Mouse (Mus musculus): Measurements from ENCODE around the gene Slit3. TPM values are rescaled to one million over a fixed set of nuclear protein-coding genes. Genes with fewer than 3 reads are reported as not detected.

Slit3 gene
- polyA plus RNA-seq, 1 experiment from 2014 or later: 54.1 TPM

DNA sequence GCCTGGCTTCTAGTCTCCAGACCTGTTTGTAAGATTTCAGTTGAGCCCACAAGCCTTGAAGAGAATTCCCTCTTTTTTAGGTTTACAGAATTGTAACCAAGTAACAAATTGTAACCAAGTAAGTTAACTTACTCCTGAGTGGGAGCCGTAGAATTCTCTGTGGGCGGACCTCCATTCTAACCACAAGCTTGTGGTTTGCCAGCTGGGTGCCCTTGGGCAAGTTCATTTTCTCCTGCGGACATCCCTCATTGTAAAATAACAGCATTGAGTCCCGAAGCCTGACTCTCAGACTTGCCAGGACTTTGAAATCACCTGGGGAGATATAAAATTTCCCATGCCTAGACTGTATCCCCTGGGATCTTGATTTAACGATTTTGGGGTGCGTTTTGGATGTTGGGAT lies 19.1 kb downstream of the Slit3 start:
- Histone ChIP-seq H3K27me3 (ENCODE audit: insufficient read depth, poor library complexity, severe bottlenecking) (no peaks in the 10 kb centered on the region), H3K9me3 (no peaks in the 10 kb centered on the region), H3K4me1 (replicated peaks) (no peaks in the 10 kb centered on the region), H3K4me3 (no peak overlapping the region), H3K36me3 (no peaks in the 10 kb centered on the region), H3K27ac (no peak overlapping the region)
- 91% methylated on average over 6 of the region's 6 CpGs for WGBS
- no peak for DNase-seq (ENCODE audit: low spot score)

- no peaks in the 10 kb centered on the region for H3K27me3 ChIP-seq (ENCODE audit: insufficient read depth, poor library complexity, severe bottlenecking)
- H3K4me1 ChIP-seq (replicated peaks): no peaks in the 10 kb centered on the region
- DNase-seq (ENCODE audit: low spot score): no peak
- no peak overlapping the region for H3K27ac ChIP-seq
- H3K36me3 ChIP-seq: no peaks in the 10 kb centered on the region
- no peak overlapping the region for H3K4me3 ChIP-seq
- WGBS: 80% methylated on average over 5 of the region's 5 CpGs
- H3K9me3 ChIP-seq: no peaks in the 10 kb centered on the region
These were observed 21.2 kb downstream of the Slit3 start for GRCm38 (mm10) chr11:35142202-35142601.

GRCm38 (mm10) chr11:35142698-35143360 lies 21.8 kb downstream of the Slit3 start:
- H3K9me3 ChIP-seq: no peaks in the 10 kb centered on the region
- 76% methylated on average over 7 of the region's 7 CpGs for WGBS
- no peak overlapping the region for H3K4me3 ChIP-seq
- H3K4me1 ChIP-seq (replicated peaks): no peaks in the 10 kb centered on the region
- DNase-seq (ENCODE audit: low spot score): no peak
- no peaks in the 10 kb centered on the region for H3K36me3 ChIP-seq
- no peak overlapping the region for H3K27ac ChIP-seq
- no peaks in the 10 kb centered on the region for H3K27me3 ChIP-seq (ENCODE audit: insufficient read depth, poor library complexity, severe bottlenecking)

DNA sequence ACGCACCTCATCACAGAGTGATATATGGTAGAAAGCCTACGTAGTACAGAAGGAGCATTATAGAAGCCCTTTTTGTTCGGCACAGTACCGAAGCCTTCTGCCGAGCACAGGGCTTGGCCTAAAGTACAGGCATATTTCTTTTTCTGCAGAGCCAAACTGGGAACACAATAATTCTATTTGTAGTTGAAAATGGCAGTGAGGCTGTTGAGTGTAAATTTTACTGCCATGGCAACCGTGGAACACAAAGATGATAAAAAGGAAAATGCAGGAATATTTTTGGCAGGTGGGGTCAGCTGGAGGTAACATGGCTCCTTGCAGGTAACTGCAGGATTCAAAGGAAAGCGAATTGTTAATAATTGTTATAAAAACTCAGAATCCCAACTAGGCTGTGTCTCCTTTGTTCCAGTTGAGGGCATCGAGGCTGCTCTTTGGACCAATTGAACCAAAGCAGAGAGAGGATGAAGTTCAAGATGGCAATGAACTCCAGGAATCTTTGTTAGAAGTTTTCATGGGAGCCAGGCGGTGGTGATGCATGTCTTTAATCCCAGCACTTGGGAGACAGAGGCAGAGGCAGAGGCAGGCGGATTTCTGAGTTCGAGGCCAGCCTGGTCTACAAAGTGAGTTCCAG lies 26.9 kb downstream of the Slit3 start:
- DNase-seq (ENCODE audit: low spot score): no peak
- Histone ChIP-seq H3K27me3 (ENCODE audit: insufficient read depth, poor library complexity, severe bottlenecking) (0 out of 2 replicates have a peak, but pooled peaks cover 3% of the 10 kb centered on the region), H3K36me3 (no peaks in the 10 kb centered on the region), H3K4me3 (no peak overlapping the region), H3K27ac (no peak overlapping the region), H3K9me3 (no peaks in the 10 kb centered on the region), H3K4me1 (replicated peaks) (peaks cover 18% of the 10 kb centered on the region)
- 94% methylated on average over 11 of the region's 11 CpGs for WGBS

- Histone ChIP-seq H3K36me3 (no peaks in the 10 kb centered on the region), H3K27ac (peak overlapping the region; percentile 60; the same call in 1 of the 2 replicates), H3K9me3 (no peaks in the 10 kb centered on the region), H3K27me3 (ENCODE audit: insufficient read depth, poor library complexity, severe bottlenecking) (0 out of 2 replicates have a peak, but pooled peaks cover 3% of the 10 kb centered on the region), H3K4me3 (peak overlapping the region; percentile 20), H3K4me1 (replicated peaks) (peaks cover 32% of the 10 kb centered on the region)
- WGBS: 16% methylated on average over 13 of the region's 13 CpGs
- peak; percentile 72 for DNase-seq (ENCODE audit: low spot score)
These were observed 30.5 kb downstream of the Slit3 start for GRCm38 (mm10) chr11:35151539-35151951.

DNA sequence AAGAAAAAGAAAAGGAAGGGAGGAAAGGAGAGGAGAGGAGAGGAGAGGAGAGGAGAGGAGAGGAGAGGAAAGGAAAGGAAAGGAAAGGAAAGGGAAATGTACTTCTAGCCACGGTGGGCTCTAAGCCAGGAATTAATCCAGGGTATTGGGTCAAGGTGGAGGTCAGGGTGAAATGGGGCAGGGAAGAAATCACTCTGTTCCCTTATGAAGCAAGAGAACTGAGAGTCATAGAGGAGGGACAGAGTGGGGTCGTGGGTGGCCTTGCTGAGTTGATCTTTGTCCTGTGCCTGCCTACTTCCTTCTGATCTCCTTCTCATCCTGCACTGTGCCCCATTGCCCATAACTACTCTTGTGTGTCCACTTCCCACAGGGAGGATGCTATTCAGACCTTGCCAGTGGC lies 31.9 kb downstream of the Slit3 start:
- WGBS: 56% methylated on average over 2 of the region's 2 CpGs
- Histone ChIP-seq H3K36me3 (no peaks in the 10 kb centered on the region), H3K4me3 (no peak overlapping the region), H3K27me3 (ENCODE audit: insufficient read depth, poor library complexity, severe bottlenecking) (0 out of 2 replicates have a peak, but pooled peaks cover 3% of the 10 kb centered on the region), H3K27ac (no peak overlapping the region), H3K4me1 (replicated peaks) (peaks cover 32% of the 10 kb centered on the region), H3K9me3 (no peaks in the 10 kb centered on the region)
- no peak for DNase-seq (ENCODE audit: low spot score)

DNA sequence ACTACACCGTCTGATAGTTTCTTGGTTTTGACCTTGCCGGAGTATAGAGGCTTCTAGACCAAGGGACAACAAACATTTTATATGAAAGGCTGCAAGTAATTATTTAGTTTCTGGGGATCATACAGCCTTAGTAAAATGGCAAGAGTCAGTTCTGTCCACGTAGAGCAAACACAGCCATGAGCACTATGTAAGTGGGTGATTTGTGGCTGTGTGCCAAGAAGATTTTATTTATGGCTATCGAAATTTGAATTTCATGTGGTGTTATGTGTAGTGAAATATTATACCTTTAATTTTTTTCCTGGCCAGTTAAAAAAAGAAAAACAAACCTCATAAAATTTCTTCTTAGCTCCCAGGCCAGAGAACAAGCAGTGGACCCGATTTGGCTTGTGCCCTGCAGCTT lies 33.4 kb downstream of the Slit3 start:
- Histone ChIP-seq H3K4me3 (no peak overlapping the region), H3K27ac (no peak overlapping the region), H3K36me3 (no peaks in the 10 kb centered on the region), H3K27me3 (ENCODE audit: insufficient read depth, poor library complexity, severe bottlenecking) (0 out of 2 replicates have a peak, but pooled peaks cover 3% of the 10 kb centered on the region), H3K9me3 (no peaks in the 10 kb centered on the region), H3K4me1 (replicated peaks) (peaks cover 32% of the 10 kb centered on the region)
- 93% methylated on average over 5 of the region's 5 CpGs for WGBS
- DNase-seq (ENCODE audit: low spot score): no peak

GRCm38 (mm10) chr11:35155281-35155680 lies 34.3 kb downstream of the Slit3 start:
- no peak for DNase-seq (ENCODE audit: low spot score)
- peaks cover 32% of the 10 kb centered on the region for H3K4me1 ChIP-seq (replicated peaks)
- H3K27me3 ChIP-seq (ENCODE audit: insufficient read depth, poor library complexity, severe bottlenecking): 0 out of 2 replicates have a peak, but pooled peaks cover under 1% of the 10 kb centered on the region
- H3K4me3 ChIP-seq: no peak overlapping the region
- H3K36me3 ChIP-seq: no peaks in the 10 kb centered on the region
- WGBS: 82% methylated on average over 7 of the region's 7 CpGs
- no peaks in the 10 kb centered on the region for H3K9me3 ChIP-seq
- H3K27ac ChIP-seq: no peak overlapping the region

- Histone ChIP-seq H3K4me1 (replicated peaks) (peaks cover 23% of the 10 kb centered on the region), H3K36me3 (no peaks in the 10 kb centered on the region), H3K4me3 (no peak overlapping the region), H3K27ac (no peak overlapping the region), H3K9me3 (no peaks in the 10 kb centered on the region), H3K27me3 (ENCODE audit: insufficient read depth, poor library complexity, severe bottlenecking) (no peaks in the 10 kb centered on the region)
- DNase-seq (ENCODE audit: low spot score): no peak
- WGBS: 88% methylated on average over 5 of the region's 5 CpGs
These were observed 35.7 kb downstream of the Slit3 start for GRCm38 (mm10) chr11:35156676-35157075.

DNA sequence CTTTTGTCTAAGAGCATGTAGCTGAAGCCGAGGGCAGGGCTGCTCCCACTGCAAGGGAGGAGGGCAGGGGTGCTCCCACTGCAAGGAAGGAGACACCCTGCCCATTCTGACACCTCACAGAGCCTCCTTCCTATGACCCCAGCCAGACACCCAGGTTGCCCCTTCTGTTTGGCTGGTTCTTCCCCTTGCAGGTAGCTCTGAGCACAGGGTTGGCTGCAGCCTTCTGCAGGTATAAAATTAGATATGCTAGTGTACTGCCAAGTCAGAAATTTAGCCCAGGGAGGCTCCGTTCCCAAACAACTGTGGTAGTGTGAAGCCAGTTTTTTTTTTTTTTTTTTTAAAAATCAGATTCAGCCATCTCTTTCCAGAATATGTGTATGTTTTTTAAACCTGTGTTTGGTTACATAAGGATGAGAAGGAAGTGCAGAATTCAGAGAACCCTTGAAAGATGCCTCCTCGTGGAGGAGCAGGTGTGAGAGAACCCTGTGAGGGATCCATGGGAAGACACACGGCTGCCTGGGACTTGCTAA lies 39.7 kb downstream of the Slit3 start:
- no peak for DNase-seq (ENCODE audit: low spot score)
- Histone ChIP-seq H3K36me3 (no peaks in the 10 kb centered on the region), H3K4me3 (no peak overlapping the region), H3K4me1 (replicated peaks) (peaks cover 13% of the 10 kb centered on the region), H3K27me3 (ENCODE audit: insufficient read depth, poor library complexity, severe bottlenecking) (no peaks in the 10 kb centered on the region), H3K9me3 (no peaks in the 10 kb centered on the region), H3K27ac (no peak overlapping the region)
- WGBS: 81% methylated on average over 4 of the region's 4 CpGs

- no peaks in the 10 kb centered on the region for H3K36me3 ChIP-seq
- H3K9me3 ChIP-seq: no peaks in the 10 kb centered on the region
- no peak overlapping the region for H3K4me3 ChIP-seq
- 88% methylated on average over 3 of the region's 3 CpGs for WGBS
- H3K4me1 ChIP-seq (replicated peaks): peaks cover 13% of the 10 kb centered on the region
- H3K27me3 ChIP-seq (ENCODE audit: insufficient read depth, poor library complexity, severe bottlenecking): no peaks in the 10 kb centered on the region
- H3K27ac ChIP-seq: no peak overlapping the region
- DNase-seq (ENCODE audit: low spot score): no peak
These were observed 42.4 kb downstream of the Slit3 start for GRCm38 (mm10) chr11:35163396-35163795.

DNA sequence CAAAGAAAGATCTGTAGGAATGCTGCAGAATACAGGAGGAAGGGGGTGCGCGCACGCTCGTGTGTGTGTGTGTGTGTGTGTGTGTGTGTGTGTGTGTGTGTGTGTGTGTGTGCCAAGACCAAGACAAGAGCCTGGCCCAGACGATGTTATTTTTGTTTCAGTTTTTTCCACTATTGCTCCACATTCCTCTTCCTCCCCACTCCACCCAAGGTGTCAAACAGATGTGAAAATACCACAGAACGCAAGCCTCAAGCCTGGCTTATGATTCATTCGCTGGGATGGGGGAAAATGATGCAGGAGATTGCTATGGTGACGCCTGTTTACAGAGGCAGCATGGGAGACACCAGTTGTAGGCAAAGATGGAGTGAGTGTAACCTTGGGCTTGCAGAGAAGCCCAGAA lies 46.2 kb downstream of the Slit3 start:
- 85% methylated on average over 8 of the region's 8 CpGs for WGBS
- H3K4me1 ChIP-seq (replicated peaks): peaks cover 13% of the 10 kb centered on the region
- no peak for DNase-seq (ENCODE audit: low spot score)
- H3K4me3 ChIP-seq: no peak overlapping the region
- 0 out of 2 replicates have a peak, but pooled peaks cover 4% of the 10 kb centered on the region for H3K36me3 ChIP-seq
- no peaks in the 10 kb centered on the region for H3K9me3 ChIP-seq
- H3K27ac ChIP-seq: no peak overlapping the region
- no peaks in the 10 kb centered on the region for H3K27me3 ChIP-seq (ENCODE audit: insufficient read depth, poor library complexity, severe bottlenecking)

DNA sequence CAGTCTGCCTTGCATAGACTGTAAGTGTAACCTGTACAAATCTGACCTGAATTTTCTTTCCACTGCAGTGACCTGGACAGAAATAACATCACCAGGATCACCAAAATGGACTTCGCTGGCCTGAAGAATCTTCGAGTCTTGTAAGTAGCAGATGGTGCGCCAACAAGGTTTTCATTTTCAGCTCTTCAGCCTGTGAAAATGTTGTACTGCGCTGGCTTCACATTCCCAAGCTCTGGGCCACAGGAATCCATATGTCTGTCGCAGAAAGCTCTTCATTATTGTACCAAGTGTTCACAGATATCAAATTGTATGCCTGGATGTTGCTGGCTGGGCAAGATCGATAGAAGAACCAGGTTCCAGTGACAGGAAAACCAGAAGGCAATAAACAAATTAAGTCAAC lies 50.5 kb downstream of the Slit3 start:
- Histone ChIP-seq H3K36me3 (0 out of 2 replicates have a peak, but pooled peaks cover 7% of the 10 kb centered on the region), H3K4me1 (replicated peaks) (0 out of 2 replicates have a peak, but pooled peaks cover 6% of the 10 kb centered on the region), H3K27ac (no peak overlapping the region), H3K27me3 (ENCODE audit: insufficient read depth, poor library complexity, severe bottlenecking) (no peaks in the 10 kb centered on the region), H3K9me3 (no peaks in the 10 kb centered on the region), H3K4me3 (no peak overlapping the region)
- WGBS: 93% methylated on average over 6 of the region's 6 CpGs
- no peak for DNase-seq (ENCODE audit: low spot score)

All from hindbrain, embryonic 10.5 days (tissue).